8 mouse cellular contexts compared by ENCODE assay signal in genomic region chr4:148867721-148868397, GRCm38 (mm10).
DNase-seq lines count a peak whose midpoint lies in the region; ATAC-seq and TF ChIP-seq lines count a peak whose summit lies in the region.

No protein-coding gene starts in this region.

- peak; percentile 21 to 44 for DNase-seq in cerebellum, adult 18-20 months
- peak; percentile 88 for DNase-seq in 3134 (ENCODE audit: extremely low read depth, insufficient read length, low spot score)
- peak; percentile 46 for DNase-seq in fibroblast of lung, adult 2 months (ENCODE audit: low read depth)
- no peak for DNase-seq in kidney, postnatal 0 days (ENCODE audit: low spot score)
- no peak for DNase-seq in T-cell, adult 2 months (ENCODE audit: low spot score)
- DNase-seq in layer of hippocampus, adult 2 months (ENCODE audit: low spot score in 2 of 2) = no peak

- no peak overlapping the region for H3K4me3 ChIP-seq in kidney, postnatal 0 days (replicated peaks; ENCODE audit: low read depth, low read length)
- no peak overlapping the region for H3K4me3 ChIP-seq in myocyte
- no peak overlapping the region for H3K4me3 ChIP-seq in layer of hippocampus, adult 2 months

- no peaks in the 10 kb centered on the region for H3K79me2 ChIP-seq in myocyte (ENCODE audit: control insufficient read depth, insufficient read depth)

- 0 out of 2 replicates have a peak, but pooled peaks cover 8% of the 10 kb centered on the region for H3K4me1 ChIP-seq in kidney, postnatal 0 days (replicated peaks; ENCODE audit: insufficient read depth, low read length)

- H3K36me3 ChIP-seq in kidney, postnatal 0 days (ENCODE audit: insufficient read depth, low read length) = no peaks in the 10 kb centered on the region
- H3K36me3 ChIP-seq in myocyte (ENCODE audit: control insufficient read depth, insufficient read depth) = no peaks in the 10 kb centered on the region

- 78% methylated on average over 11 of the region's 11 CpGs for WGBS in kidney, postnatal 0 days

- no peak for ATAC-seq in cerebellum, adult (ENCODE audit: insufficient number of reproducible peaks, low FRiP score, low TSS enrichment)
- ATAC-seq in kidney, postnatal 0 days (replicated peaks; ENCODE audit: low FRiP score, low read depth) = peak; percentile 38

- H3K9me3 ChIP-seq in kidney, postnatal 0 days (replicated peaks; ENCODE audit: low read length) = no peaks in the 10 kb centered on the region

- TF ChIP-seq POLR2A in myocyte (IDR thresholded peaks at IDR 0.05; ENCODE audit: insufficient read length, low read depth) = no peak

- TF ChIP-seq CTCF in kidney, postnatal 0 days (IDR thresholded peaks at IDR 0.05; ENCODE audit: low read depth) = no peak
- TF ChIP-seq CTCF in layer of hippocampus, adult 2 months (conservative IDR thresholded peaks at IDR 0.05) = no peak

- no peaks in the 10 kb centered on the region for H3K27me3 ChIP-seq in kidney, postnatal 0 days (ENCODE audit: insufficient read depth, low read length)
- peaks cover under 1% of the 10 kb centered on the region for H3K27me3 ChIP-seq in myocyte (ENCODE audit: control insufficient read depth, insufficient read depth, insufficient read length)

- H3K9ac ChIP-seq in kidney, postnatal 0 days (ENCODE audit: low read depth, low read length) = no peak overlapping the region

- H3K4me2 ChIP-seq in kidney, postnatal 0 days (ENCODE audit: low read length) = no peak overlapping the region
- H3K4me2 ChIP-seq in myocyte (ENCODE audit: low read depth) = no peak overlapping the region

- no peak overlapping the region for H3ac ChIP-seq in myocyte (ENCODE audit: control insufficient read depth, insufficient read length)

- no peak overlapping the region for H3K27ac ChIP-seq in kidney, postnatal 0 days
- H3K27ac ChIP-seq in layer of hippocampus, adult 2 months = no peak overlapping the region

TF ChIP-seq in myocyte, 11 proteins besides CTCF, POLR2A, EP300 and RAD21:
- TF ChIP-seq MYOD1 (IDR thresholded peaks at IDR 0.05; ENCODE audit: control insufficient read depth in 1 of 3, insufficient read length in 2 of 3, low read depth in 2 of 3) (peak in 1 of 3 experiments; percentile 43), MYOG (IDR thresholded peaks at IDR 0.05; ENCODE audit: control insufficient read depth in 1 of 3, insufficient read depth in 1 of 3, insufficient read length in 2 of 3, low read depth in 2 of 3) (peak in 2 of 3 experiments; percentile 34 to 72), CEBPB (IDR thresholded peaks at IDR 0.05; ENCODE audit: insufficient read depth, poor library complexity, severe bottlenecking) (no peak)

Comparison
In these comparisons a context has a peak if more than half of its experiments do, and no peak if none do; other contexts are left out.
1. DNase-seq: peak in cerebellum, adult 18-20 months (2 of 2), 3134 (single experiment) and fibroblast of lung, adult 2 months (single experiment); none in kidney, postnatal 0 days (single experiment), T-cell, adult 2 months (single experiment) and layer of hippocampus, adult 2 months (0 of 2).